Mouse (Mus musculus) frontal cortex, adult 2 months (tissue): ENCODE results near the gene Ssrp1. TPM values are rescaled to one million over a fixed set of nuclear protein-coding genes. Genes with fewer than 3 reads are reported as not detected.

Source experiments
- DNase-seq, 2 experiments: peaks; one replicate each; pipeline ENCODE4 v3.0.0; 2022; ENCODE audit warnings: low spot score in 1 of 2; ENCODE audit errors: extremely low spot score in 1 of 2
- polyA plus RNA-seq: library from polyadenylated mRNA; depleted of rRNA; stranded (reverse); fragments of >200 nt; gene quantifications from 2 replicates; pipeline ENCODE4 v1.2.3, GENCODE M21; 2012; rRNA removed

Ssrp1 gene
- polyA plus RNA-seq, 1 experiment = 124 TPM

DNA sequence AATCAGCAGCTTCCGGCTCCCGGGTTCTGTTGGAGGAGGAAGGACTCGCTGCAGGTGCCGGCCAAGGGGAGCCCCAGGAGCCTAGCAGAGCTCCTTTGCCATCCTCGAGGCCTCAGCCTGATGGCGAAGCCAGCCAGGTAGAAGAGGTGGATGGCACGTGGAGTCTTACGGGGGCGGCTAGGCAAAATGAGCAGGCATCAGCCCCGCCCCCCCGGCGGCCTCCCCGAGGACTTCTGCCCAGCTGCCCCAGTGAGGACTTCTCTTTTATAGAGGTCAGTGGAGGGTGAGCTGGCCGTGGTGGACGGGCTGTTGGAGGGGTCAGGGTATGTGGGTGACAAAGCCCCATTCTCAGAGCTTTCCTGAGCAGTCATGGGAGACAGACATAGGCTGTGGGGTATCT, 33.1 kb downstream of the Ssrp1 start:
- no peak for DNase-seq

DNA sequence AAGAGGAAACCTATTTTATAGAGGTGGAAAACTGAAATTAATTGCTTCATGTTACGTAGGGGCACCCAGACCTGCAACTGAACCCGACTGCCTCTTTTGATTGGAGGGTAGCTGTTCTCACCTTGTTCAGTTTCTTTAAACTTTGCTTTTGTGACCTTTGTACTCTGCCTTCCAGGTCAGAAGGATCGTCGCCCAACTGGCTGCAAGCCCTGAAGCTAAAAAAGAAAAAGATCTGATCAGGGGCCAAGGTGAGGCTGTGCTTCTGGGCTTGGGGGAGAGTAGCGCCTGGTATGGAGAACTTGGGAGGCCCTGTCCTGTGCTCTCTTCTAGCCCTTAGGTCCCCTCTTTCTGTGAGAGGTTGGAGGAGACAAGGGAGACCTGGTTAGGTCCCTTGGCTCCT, 34.9 kb downstream of the Ssrp1 start:
- no peak for DNase-seq

DNA sequence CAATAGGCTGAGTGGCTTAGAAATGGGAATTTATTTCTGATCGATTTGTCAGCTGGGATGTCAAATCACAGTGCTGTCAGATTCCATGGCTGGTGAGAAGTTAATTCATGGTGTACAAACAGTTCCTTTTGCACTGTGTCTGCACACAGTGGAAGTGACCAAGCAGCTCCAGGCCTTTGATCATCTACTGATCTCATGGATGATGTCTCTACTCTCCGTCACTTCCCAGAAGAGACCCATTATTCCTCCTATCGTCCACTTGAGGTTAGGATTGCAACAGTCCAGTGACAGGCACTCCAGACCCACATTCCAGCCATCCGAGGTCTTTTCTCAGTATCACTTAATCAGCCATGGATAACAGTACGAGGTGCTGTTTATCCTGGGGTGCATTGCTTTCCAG, 36.7 kb downstream of the Ssrp1 start:
- DNase-seq = no peak

DNA sequence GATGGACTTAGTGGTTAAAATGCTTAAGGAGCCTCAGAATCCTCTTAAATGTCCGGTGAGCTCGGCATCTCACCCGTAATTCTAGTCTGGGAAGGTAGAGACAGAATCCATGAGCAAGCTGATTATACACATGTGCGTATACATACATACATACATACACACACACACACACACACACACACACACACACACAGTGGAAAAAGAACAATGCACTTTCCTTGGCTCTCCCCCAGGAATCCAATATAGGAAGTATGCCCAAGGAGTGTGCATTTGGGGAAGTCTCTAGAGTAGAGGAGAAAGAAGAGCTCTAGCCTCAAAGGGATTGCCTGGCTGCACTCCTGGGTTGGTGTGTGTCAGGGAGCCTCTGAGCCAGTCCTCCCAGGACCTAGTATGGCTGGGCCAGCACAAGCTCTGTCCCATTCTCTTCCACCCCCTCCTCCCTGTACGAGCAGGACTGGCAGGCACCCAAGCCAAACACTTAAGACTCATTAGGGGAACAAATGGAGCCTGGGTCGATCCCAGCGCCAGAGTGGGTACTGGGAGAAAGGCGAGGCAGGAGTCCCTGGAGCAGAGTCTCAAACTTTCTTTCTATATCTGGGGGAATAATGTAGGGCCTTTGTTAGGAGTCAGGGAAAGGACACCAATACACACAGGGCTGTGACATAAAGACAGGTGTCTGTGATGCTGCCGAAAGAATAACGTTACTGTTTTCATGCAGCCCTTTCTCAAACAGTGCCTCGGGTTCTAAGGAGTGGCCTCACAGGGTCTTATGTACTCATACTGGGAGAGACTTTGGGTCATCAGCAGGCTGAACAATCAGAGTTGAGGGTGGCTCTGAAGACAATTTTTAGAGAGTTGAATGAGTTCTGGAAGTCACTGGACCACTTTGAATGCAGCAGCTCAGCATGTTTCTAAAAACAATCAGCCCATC, 51.9 kb downstream of the Ssrp1 start:
- no peak for DNase-seq

DNA sequence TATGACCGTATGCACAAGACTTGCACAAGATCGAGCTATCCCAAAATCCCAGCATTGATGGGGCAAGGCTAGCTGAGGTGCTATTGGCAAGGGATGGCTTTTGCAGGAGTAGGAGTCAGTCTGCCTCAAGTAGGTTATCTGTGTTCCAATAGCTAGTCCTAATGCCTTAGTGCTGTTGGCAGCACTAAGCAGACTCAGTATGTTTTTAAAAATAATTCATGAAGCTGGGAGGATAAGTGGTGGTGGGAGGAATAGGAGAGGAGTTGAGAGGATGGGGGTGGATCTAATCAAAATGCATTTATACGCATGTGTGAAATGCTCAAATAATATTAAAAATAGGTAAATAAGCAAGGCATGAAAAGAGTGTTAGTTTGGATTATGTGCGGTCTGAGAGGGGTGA, 54.3 kb downstream of the Ssrp1 start:
- no peak for DNase-seq

DNA sequence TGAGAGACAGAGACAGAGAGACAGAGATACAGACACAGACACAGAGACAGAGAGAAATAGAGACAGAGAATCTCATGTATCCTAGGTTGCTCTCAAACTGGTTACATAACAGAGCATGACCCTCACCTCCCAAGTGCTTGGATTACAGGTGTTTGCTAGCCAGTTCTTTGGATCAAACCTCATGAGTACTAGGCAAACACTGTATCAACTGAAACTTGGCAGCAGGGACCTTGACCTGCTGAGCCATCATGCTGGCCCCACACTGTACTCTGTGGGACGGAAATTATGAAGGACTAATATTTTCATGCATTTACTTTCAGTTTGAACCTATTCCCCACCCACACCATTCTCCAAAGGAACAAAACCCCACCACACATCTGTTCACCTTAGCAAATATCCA, 56.3 kb downstream of the Ssrp1 start:
- no peak for DNase-seq

DNA sequence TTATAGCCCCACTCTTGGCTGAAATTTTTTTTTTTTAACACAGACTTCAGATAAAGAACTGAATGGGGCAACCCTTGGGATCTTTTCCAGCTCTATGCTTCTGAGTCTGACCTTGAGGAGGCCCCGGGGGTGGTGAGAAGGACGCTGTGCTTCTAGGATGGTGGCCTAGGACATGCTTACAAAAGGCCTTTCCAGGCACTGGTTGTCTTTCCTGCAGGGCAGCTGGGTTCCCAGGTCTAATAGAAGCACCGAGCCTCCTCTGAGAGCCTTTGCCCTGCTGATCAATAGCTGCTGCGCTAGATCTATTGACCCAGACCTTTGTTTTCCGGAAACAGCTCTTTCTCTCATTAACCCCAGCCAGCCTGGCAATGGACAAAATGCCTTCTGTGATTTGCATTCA, 58.9 kb downstream of the Ssrp1 start:
- DNase-seq = no peak

Other genes starting within 250 kb of the Ssrp1 start
- 10.2 TPM in 2 replicates for gene Ube2l6, start 238.4 kb upstream of the Ssrp1 start, polyA plus RNA-seq
- gene Smtnl1, start 214.6 kb upstream of the Ssrp1 start, polyA plus RNA-seq = not detected in 2 replicates
- gene Timm10, start 210.2 kb upstream of the Ssrp1 start, polyA plus RNA-seq = 86.2 and 96.6 TPM in 2 replicates
- gene Slc43a1, start 198.4 kb upstream of the Ssrp1 start, polyA plus RNA-seq = 0.22 and 0.29 TPM in 2 replicates
- 65.5 and 75.2 TPM in 2 replicates for gene Rtn4rl2, start 150.5 kb upstream of the Ssrp1 start, polyA plus RNA-seq
- gene Slc43a3, start 100.7 kb upstream of the Ssrp1 start, polyA plus RNA-seq = 4.6 and 6.0 TPM in 2 replicates
- 0.13 TPM in 1 of 2 replicates, not detected in the other for gene Prg2, start 56.8 kb upstream of the Ssrp1 start, polyA plus RNA-seq
- gene Prg3, start 49.0 kb upstream of the Ssrp1 start, polyA plus RNA-seq = not detected in 2 replicates
- gene P2rx3, start 228 bp downstream of the Ssrp1 start, polyA plus RNA-seq = 1.8 and 2.1 TPM in 2 replicates
- gene Tnks1bp1, start 10.8 kb downstream of the Ssrp1 start, polyA plus RNA-seq = 46.5 and 48.1 TPM in 2 replicates
- 1.2 TPM in 2 replicates for gene Aplnr, start 99.0 kb downstream of the Ssrp1 start, polyA plus RNA-seq
- gene Lrrc55, start 160.0 kb downstream of the Ssrp1 start, polyA plus RNA-seq = 63.6 and 64.7 TPM in 2 replicates